Mouse (Mus musculus) kidney, postnatal 0 days (tissue): ENCODE data around the gene Cstl1. TPM values are rescaled to one million over a fixed set of nuclear protein-coding genes. Genes with fewer than 3 reads are reported as not detected.
"Not testable (repeated sequence)": the region's sequence is repeated elsewhere in the genome, so short reads cannot be mapped to it uniquely, and the experiment has no call there.

Experiments used
- ATAC-seq: fragments of 200-750 bp; cut with Nextera tagmentation; replicated peaks from 2 replicates; pipeline ENCODE4 v1.8.0; 2017; ENCODE audit warnings: low read depth, moderate number of reproducible peaks, moderate TSS enrichment, moderate library complexity; ENCODE audit not compliant: low FRiP score
- DNase-seq: peaks from one replicate; pipeline ENCODE4 v3.0.0-alpha.2; 2016; ENCODE audit warnings: low spot score
- H3K27ac ChIP-seq: fragments of 300-500 bp; sonication (generic); 2 replicates; pipeline ENCODE4 v1.5.1; 2014; ENCODE audit warnings: mild to moderate bottlenecking
- H3K27me3 ChIP-seq: fragments of 300-500 bp; sonication (generic); 2 replicates; pipeline ENCODE4 v1.6.1; 2014; ENCODE audit warnings: low read length, mixed read lengths; ENCODE audit not compliant: insufficient read depth
- H3K36me3 ChIP-seq: fragments of 300-500 bp; sonication (generic); 2 replicates; pipeline ENCODE4 v1.6.1; 2014; ENCODE audit warnings: low read length, mixed read lengths; ENCODE audit not compliant: insufficient read depth
- H3K4me1 ChIP-seq: fragments of 300-500 bp; sonication (generic); replicated peaks from 2 replicates; pipeline ENCODE4 v1.6.1; 2014; ENCODE audit warnings: antibody characterized with exemption, low read length, mixed read lengths; ENCODE audit not compliant: insufficient read depth
- H3K4me2 ChIP-seq: fragments of 300-500 bp; sonication (generic); 2 replicates; pipeline ENCODE4 v1.6.1; 2014; ENCODE audit warnings: mild to moderate bottlenecking, low read length, moderate library complexity, mixed read lengths
- H3K4me3 ChIP-seq: fragments of 300-500 bp; sonication (generic); replicated peaks from 2 replicates; pipeline ENCODE4 v1.5.1; 2014; ENCODE audit warnings: low read depth, low read length
- H3K9ac ChIP-seq: fragments of 300-500 bp; sonication (generic); 2 replicates; pipeline ENCODE4 v1.6.1; 2014; ENCODE audit warnings: low read depth, low read length
- H3K9me3 ChIP-seq: fragments of 300-500 bp; sonication (generic); replicated peaks from 2 replicates; pipeline ENCODE4 v1.6.1; 2016; ENCODE audit warnings: low read length, inconsistent platforms, mixed read lengths
- CTCF ChIP-seq: IDR thresholded peaks from 2 replicates; pipeline ENCODE4 v1.5.1; 2016; ENCODE audit warnings: antibody characterized with exemption, low read depth, mild to moderate bottlenecking, moderate library complexity
- WGBS: fragments of 180-500 bp; shearing (Covaris S2); extraction: QIAGEN DNeasy Blood & Tissue Kit; methylation state at CpG from one replicate; pipeline ENCODE4 v1.1.7; 2014; 5-methylcytosine and 5-hydroxymethylcytosine counted together
- polyA plus RNA-seq: library from polyadenylated mRNA; unstranded; fragments of >200 nt; fragmentation: Nextera tagmentation; extraction: Ambion mirVana; gene quantifications from 2 replicates; pipeline ENCODE4 v1.2.1, GENCODE M21; 2015

Gene Cstl1
- polyA plus RNA-seq, 1 experiment from 2014 or later, result not detected

- TF ChIP-seq CTCF, result no peak
- no peak overlapping the region for H3K9ac ChIP-seq
- no peak for ATAC-seq
- no peak overlapping the region for H3K27ac ChIP-seq
- no peak overlapping the region for H3K4me3 ChIP-seq
- WGBS, result 55% methylated on average over 1 of the region's 1 CpGs
- H3K4me1 ChIP-seq, result no peaks in the 10 kb centered on the region
- H3K36me3 ChIP-seq, result no peaks in the 10 kb centered on the region
- DNase-seq, result no peak
- no peaks in the 10 kb centered on the region for H3K9me3 ChIP-seq
- no peak overlapping the region for H3K4me2 ChIP-seq
- H3K27me3 ChIP-seq, result no peaks in the 10 kb centered on the region
Observed at GRCm38 (mm10) chr2:148754310-148754846, 4.2 kb downstream of the Cstl1 start.

GRCm38 (mm10) chr2:148763648-148764388 is 13.7 kb downstream of the Cstl1 start:
- DNase-seq (no peak), ATAC-seq (0 out of 2 replicates have a peak, but pooled peaks have one; percentile 25)
- H3K9ac ChIP-seq, result no peak overlapping the region
- 91% methylated on average over 1 of the region's 1 CpGs for WGBS
- no peaks in the 10 kb centered on the region for H3K36me3 ChIP-seq
- TF ChIP-seq CTCF, result no peak
- H3K27ac ChIP-seq, result no peak overlapping the region
- H3K9me3 ChIP-seq, result no peaks in the 10 kb centered on the region
- H3K4me1 ChIP-seq, result no peaks in the 10 kb centered on the region
- H3K4me3 ChIP-seq, result no peak overlapping the region
- no peaks in the 10 kb centered on the region for H3K27me3 ChIP-seq
- no peak overlapping the region for H3K4me2 ChIP-seq

GRCm38 (mm10) chr2:148771397-148771796 is 21.2 kb downstream of the Cstl1 start, which contains the start of gene Cst11:
Gene Cst11, minus strand, starts transcription at chr2:148771497.
- not testable (repeated sequence) for H3K4me1 ChIP-seq, H3K9me3 ChIP-seq, ATAC-seq, H3K4me3 ChIP-seq, H3K9ac ChIP-seq, DNase-seq, H3K4me2 ChIP-seq, H3K27ac ChIP-seq, H3K36me3 ChIP-seq, H3K27me3 ChIP-seq
- 80% methylated on average over 4 of the region's 4 CpGs for WGBS

GRCm38 (mm10) chr2:148781709-148782108 is 31.6 kb downstream of the Cstl1 start, which contains the start of gene 8030411F24Rik:
Gene 8030411F24Rik, plus strand, starts transcription at chr2:148782009.
- Histone ChIP-seq H3K4me3 (no peak within 1 kb of the TSS), H3K4me1 (no peaks in the 10 kb centered on the region), H3K4me2 (no peak within 1 kb of the TSS), H3K9ac (no peak within 1 kb of the TSS), H3K36me3 (no peaks in the 10 kb centered on the region), H3K27ac (no peak within 1 kb of the TSS), H3K27me3 (no peaks in the 10 kb centered on the region), H3K9me3 (no peaks in the 10 kb centered on the region)
- TF ChIP-seq CTCF, result no peak
- WGBS, result 39% methylated on average over 1 of the region's 1 CpGs
- ATAC-seq (no peak), DNase-seq (no peak)

- WGBS, result 90% methylated on average over 6 of the region's 6 CpGs
- Histone ChIP-seq H3K27me3 (no peaks in the 10 kb centered on the region), H3K9ac (no peak within 1 kb of the TSS), H3K4me2 (no peak within 1 kb of the TSS), H3K4me1 (no peaks in the 10 kb centered on the region), H3K27ac (no peak within 1 kb of the TSS), H3K36me3 (no peaks in the 10 kb centered on the region), H3K9me3 (no peaks in the 10 kb centered on the region), H3K4me3 (no peak within 1 kb of the TSS)
- TF ChIP-seq CTCF, result no peak
- DNase-seq, result no peak
- no peak for ATAC-seq
Observed at GRCm38 (mm10) chr2:148789142-148789541, 39.0 kb downstream of the Cstl1 start, which contains the start of gene Cst12. Gene Cst12, plus strand, starts transcription at chr2:148789361.

- Histone ChIP-seq H3K4me2 (no peak within 1 kb of the TSS), H3K36me3 (no peaks in the 10 kb centered on the region), H3K4me1 (no peaks in the 10 kb centered on the region), H3K9me3 (no peaks in the 10 kb centered on the region), H3K27ac (no peak within 1 kb of the TSS), H3K4me3 (no peak within 1 kb of the TSS), H3K27me3 (no peaks in the 10 kb centered on the region), H3K9ac (no peak within 1 kb of the TSS)
- TF ChIP-seq CTCF, result no peak
- 85% methylated on average over 1 of the region's 1 CpGs for WGBS
- ATAC-seq (no peak), DNase-seq (no peak)
Observed at GRCm38 (mm10) chr2:148798485-148798884, 48.3 kb downstream of the Cstl1 start, which contains the start of gene Cst8. Gene Cst8, plus strand, starts transcription at chr2:148798785.
